14 mouse cellular contexts compared by ENCODE assay signal in the genomic region with DNA sequence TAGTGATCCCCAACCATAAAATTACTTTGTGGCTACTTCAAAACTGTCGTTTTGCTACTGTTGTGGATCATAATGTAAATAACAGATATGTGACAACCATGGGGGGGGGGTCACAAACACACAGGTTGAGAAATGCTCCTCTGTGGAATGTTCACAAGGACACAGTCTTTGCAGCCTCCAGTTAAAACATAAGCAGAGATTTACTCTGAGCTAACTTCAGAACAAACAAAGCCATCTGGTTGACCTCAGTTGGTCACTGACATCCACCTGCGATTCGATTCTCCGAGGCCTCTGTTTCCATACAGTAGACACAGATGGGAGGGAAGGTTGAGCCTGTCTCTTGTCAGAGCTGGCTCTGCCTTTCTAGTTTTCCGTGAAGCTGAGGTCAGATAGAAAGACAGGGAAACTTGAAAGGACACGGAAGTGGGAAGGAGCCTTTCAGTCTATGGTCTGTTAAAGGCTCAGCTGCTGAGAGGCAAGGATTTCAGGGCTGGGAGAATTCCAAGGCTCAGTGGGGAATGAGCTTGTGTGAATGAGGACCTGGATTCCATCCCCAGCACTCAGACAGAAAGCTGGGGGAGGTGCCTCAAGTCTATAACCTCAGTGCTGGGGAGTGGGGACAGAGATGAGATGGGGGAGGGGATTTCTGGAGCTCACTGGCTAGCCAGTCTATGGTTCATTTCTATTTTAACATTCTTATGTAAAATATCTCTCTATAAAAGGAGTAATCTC.
DNase-seq lines count a peak whose midpoint lies in the region; ATAC-seq and TF ChIP-seq lines count a peak whose summit lies in the region.
"Had no signal": no experiment of that assay in that cellular context is flagged by ENCODE, and none has a peak within 500 bp of the region (broad histone marks: within the 10 kb centered on the region; RNA-seq: fewer than 3 reads in every experiment).

No protein-coding gene starts in this region.

- no peak overlapping the region for H3K27ac ChIP-seq in forebrain, embryonic 14.5 days (ENCODE audit: low read depth, low read length)
- H3K27ac ChIP-seq in forebrain, embryonic 16.5 days (ENCODE audit: low read length) = no peak overlapping the region
- no peak overlapping the region for H3K27ac ChIP-seq in hindbrain, postnatal 0 days
- no peak overlapping the region for H3K27ac ChIP-seq in hindbrain, embryonic 13.5 days
- peak overlapping the region; percentile 20; the same call in 1 of the 2 replicates for H3K27ac ChIP-seq in liver, embryonic 16.5 days (ENCODE audit: low read length)
- H3K27ac ChIP-seq: forebrain, embryonic 12.5 days; layer of hippocampus, adult 2 months had no signal

- no peaks in the 10 kb centered on the region for H3K4me1 ChIP-seq in forebrain, embryonic 14.5 days (ENCODE audit: control insufficient read depth, insufficient read depth, low read length)
- H3K4me1 ChIP-seq in forebrain, embryonic 16.5 days (replicated peaks; ENCODE audit: control insufficient read depth, insufficient read depth, low read length) = 0 out of 2 replicates have a peak, but pooled peaks cover 2% of the 10 kb centered on the region
- no peaks in the 10 kb centered on the region; the same call in 1 of the 2 replicates for H3K4me1 ChIP-seq in hindbrain, postnatal 0 days (ENCODE audit: insufficient read depth, low read length)
- H3K4me1 ChIP-seq in hindbrain, embryonic 13.5 days (replicated peaks) = 0 out of 2 replicates have a peak, but pooled peaks cover 2% of the 10 kb centered on the region
- H3K4me1 ChIP-seq in liver, embryonic 16.5 days (ENCODE audit: control insufficient read depth, low read depth, low read length) = no peaks in the 10 kb centered on the region
- H3K4me1 ChIP-seq: forebrain, embryonic 12.5 days had no signal

- H3K4me2 ChIP-seq in forebrain, embryonic 14.5 days (ENCODE audit: low read length) = no peak overlapping the region
- H3K4me2 ChIP-seq in forebrain, embryonic 16.5 days (ENCODE audit: low read length) = no peak overlapping the region
- no peak overlapping the region for H3K4me2 ChIP-seq in hindbrain, postnatal 0 days (ENCODE audit: low read depth, low read length)
- no peak overlapping the region for H3K4me2 ChIP-seq in hindbrain, embryonic 13.5 days
- no peak overlapping the region for H3K4me2 ChIP-seq in liver, embryonic 16.5 days (ENCODE audit: low read depth, low read length)
- H3K4me2 ChIP-seq: forebrain, embryonic 12.5 days had no signal

- H3K36me3 ChIP-seq in forebrain, embryonic 14.5 days (ENCODE audit: control insufficient read depth, insufficient read depth, low read length) = no peaks in the 10 kb centered on the region
- H3K36me3 ChIP-seq in forebrain, embryonic 16.5 days (ENCODE audit: control insufficient read depth, insufficient read depth) = no peaks in the 10 kb centered on the region
- no peaks in the 10 kb centered on the region for H3K36me3 ChIP-seq in hindbrain, postnatal 0 days (ENCODE audit: insufficient read depth, low read length)
- H3K36me3 ChIP-seq in hindbrain, embryonic 13.5 days = no peaks in the 10 kb centered on the region
- H3K36me3 ChIP-seq in liver, embryonic 16.5 days (ENCODE audit: control insufficient read depth, insufficient read depth) = no peaks in the 10 kb centered on the region
- H3K36me3 ChIP-seq: forebrain, embryonic 12.5 days had no signal

- H3K4me3 ChIP-seq in forebrain, embryonic 14.5 days (ENCODE audit: low read depth, low read length) = no peak overlapping the region
- no peak overlapping the region for H3K4me3 ChIP-seq in forebrain, embryonic 16.5 days (replicated peaks; ENCODE audit: low read length)
- H3K4me3 ChIP-seq in hindbrain, postnatal 0 days (ENCODE audit: low read length) = no peak overlapping the region
- H3K4me3 ChIP-seq in hindbrain, embryonic 13.5 days = no peak overlapping the region
- H3K4me3 ChIP-seq in liver, embryonic 16.5 days (ENCODE audit: low read depth, low read length) = no peak overlapping the region
- H3K4me3 ChIP-seq: forebrain, embryonic 12.5 days; layer of hippocampus, adult 2 months had no signal

- DNase-seq in forebrain, embryonic 14.5 days (ENCODE audit: low spot score) = peak; percentile 36
- peak; percentile 36 for DNase-seq in hindbrain, postnatal 0 days (ENCODE audit: low spot score)
- DNase-seq in brain, adult 2 months (ENCODE audit: low read depth, low spot score) = peak; percentile 34
- no peak for DNase-seq in ovary, postnatal 36 days (ENCODE audit: low spot score)
- DNase-seq: adrenal gland, adult 8-10 months; kidney, adult 11 months; retina, postnatal 1 day; thymus, postnatal 14 days had no signal

- H3K9ac ChIP-seq in forebrain, embryonic 14.5 days (ENCODE audit: low read length) = no peak overlapping the region
- H3K9ac ChIP-seq in forebrain, embryonic 16.5 days (replicated peaks; ENCODE audit: low read depth, low read length) = no peak overlapping the region
- no peak overlapping the region for H3K9ac ChIP-seq in hindbrain, postnatal 0 days (replicated peaks; ENCODE audit: low read length)
- no peak overlapping the region for H3K9ac ChIP-seq in hindbrain, embryonic 13.5 days
- no peak overlapping the region for H3K9ac ChIP-seq in liver, embryonic 16.5 days (ENCODE audit: low read depth, low read length)
- H3K9ac ChIP-seq: forebrain, embryonic 12.5 days had no signal

- H3K27me3 ChIP-seq in forebrain, embryonic 14.5 days (replicated peaks; ENCODE audit: control insufficient read depth, insufficient read depth, low read length) = no peaks in the 10 kb centered on the region
- H3K27me3 ChIP-seq in forebrain, embryonic 16.5 days (replicated peaks; ENCODE audit: control insufficient read depth, insufficient read depth, low read length) = no peaks in the 10 kb centered on the region
- H3K27me3 ChIP-seq in hindbrain, postnatal 0 days (ENCODE audit: insufficient read depth, low read length) = no peaks in the 10 kb centered on the region
- no peaks in the 10 kb centered on the region for H3K27me3 ChIP-seq in hindbrain, embryonic 13.5 days
- H3K27me3 ChIP-seq in liver, embryonic 16.5 days (ENCODE audit: control insufficient read depth, insufficient read depth, low read depth, low read length) = no peaks in the 10 kb centered on the region
- H3K27me3 ChIP-seq: forebrain, embryonic 12.5 days had no signal

- H3K9me3 ChIP-seq in forebrain, embryonic 14.5 days (replicated peaks; ENCODE audit: control insufficient read depth, low read length) = no peaks in the 10 kb centered on the region
- peaks cover 2% of the 10 kb centered on the region; the same call in 1 of the 2 replicates for H3K9me3 ChIP-seq in forebrain, embryonic 16.5 days (ENCODE audit: control insufficient read depth, low read length)
- H3K9me3 ChIP-seq in hindbrain, postnatal 0 days (ENCODE audit: low read length) = no peaks in the 10 kb centered on the region
- no peaks in the 10 kb centered on the region for H3K9me3 ChIP-seq in hindbrain, embryonic 13.5 days
- no peaks in the 10 kb centered on the region for H3K9me3 ChIP-seq in liver, embryonic 16.5 days (replicated peaks; ENCODE audit: control insufficient read depth, low read length)
- H3K9me3 ChIP-seq: forebrain, embryonic 12.5 days had no signal

- TF ChIP-seq CTCF in hindbrain, postnatal 0 days (IDR thresholded peaks at IDR 0.05; ENCODE audit: low read depth) = no peak

- no peak for ATAC-seq in forebrain, embryonic 14.5 days
- ATAC-seq in forebrain, embryonic 16.5 days = no peak
- no peak for ATAC-seq in hindbrain, postnatal 0 days
- ATAC-seq in hindbrain, embryonic 13.5 days (ENCODE audit: low FRiP score) = no peak
- ATAC-seq in liver, embryonic 16.5 days (ENCODE audit: low read depth) = peak; percentile 54; the same call in 1 of the 2 replicates
- ATAC-seq: lung, postnatal 0 days had no signal

- 40% methylated on average over 6 of the region's 6 CpGs for WGBS in forebrain, embryonic 14.5 days
- WGBS in forebrain, embryonic 16.5 days = 44% methylated on average over 6 of the region's 6 CpGs
- WGBS in hindbrain, postnatal 0 days = 34% methylated on average over 6 of the region's 6 CpGs
- 44% methylated on average over 6 of the region's 6 CpGs for WGBS in hindbrain, embryonic 13.5 days
- 45% methylated on average over 6 of the region's 6 CpGs for WGBS in liver, embryonic 16.5 days (ENCODE audit: insufficient replicate concordance)
